Mouse (Mus musculus): Measurements from ENCODE around the gene Os9. TPM values are rescaled to one million over a fixed set of nuclear protein-coding genes. Genes with fewer than 3 reads are reported as not detected.
"Not testable (repeated sequence)": the region's sequence is repeated elsewhere in the genome, so short reads cannot be mapped to it uniquely, and the experiment has no call there.

Gene Os9
- total RNA-seq, 4 experiments from 2014 or later, result 112 to 130 (median 122) TPM

GRCm38 (mm10) chr10:127145303-127145702 lies 24.4 kb upstream of the Os9 start:
- DNase-seq (ENCODE audit: low spot score in 2 of 2), result no peak

GRCm38 (mm10) chr10:127144536-127144935 lies 23.6 kb upstream of the Os9 start:
- DNase-seq (ENCODE audit: low spot score in 2 of 2), result no peak

- no peak for DNase-seq (ENCODE audit: low spot score in 2 of 2)
Measured at GRCm38 (mm10) chr10:127143228-127143627, 22.3 kb upstream of the Os9 start.

GRCm38 (mm10) chr10:127141500-127141899 lies 20.6 kb upstream of the Os9 start:
- no peak for DNase-seq (ENCODE audit: low spot score in 2 of 2)

GRCm38 (mm10) chr10:127140971-127141370 lies 20.0 kb upstream of the Os9 start:
- no peak for DNase-seq (ENCODE audit: low spot score in 2 of 2)

GRCm38 (mm10) chr10:127138328-127139141 lies 17.6 kb upstream of the Os9 start:
- no peak for DNase-seq (ENCODE audit: low spot score in 2 of 2)

- DNase-seq (ENCODE audit: low spot score in 2 of 2), result no peak
Measured at GRCm38 (mm10) chr10:127137896-127138295, 17.0 kb upstream of the Os9 start.

- no peak for DNase-seq (ENCODE audit: low spot score in 2 of 2)
Measured at GRCm38 (mm10) chr10:127136510-127136909, 15.6 kb upstream of the Os9 start.

GRCm38 (mm10) chr10:127135118-127135836 lies 14.3 kb upstream of the Os9 start:
- DNase-seq (ENCODE audit: low spot score in 2 of 2), result no peak

- not testable (repeated sequence) for DNase-seq (ENCODE audit: low spot score in 2 of 2)
Measured at GRCm38 (mm10) chr10:127134394-127135035, 13.6 kb upstream of the Os9 start.

GRCm38 (mm10) chr10:127132469-127132868 lies 11.5 kb upstream of the Os9 start:
- DNase-seq (ENCODE audit: low spot score in 2 of 2), result no peak

- DNase-seq (ENCODE audit: low spot score in 2 of 2), result no peak
Measured at GRCm38 (mm10) chr10:127129431-127129830, 8.5 kb upstream of the Os9 start.

GRCm38 (mm10) chr10:127127711-127128279 lies 6.9 kb upstream of the Os9 start:
- DNase-seq (ENCODE audit: low spot score in 2 of 2), result no peak

- DNase-seq (ENCODE audit: low spot score in 2 of 2), result no peak
Measured at GRCm38 (mm10) chr10:127126579-127126978, 5.6 kb upstream of the Os9 start.

- DNase-seq (ENCODE audit: low spot score in 2 of 2), result no peak
Measured at GRCm38 (mm10) chr10:127125210-127126001, 4.5 kb upstream of the Os9 start.

GRCm38 (mm10) chr10:127123436-127123805 lies 2.5 kb upstream of the Os9 start:
- peak; percentile 60 for DNase-seq (ENCODE audit: low spot score in 2 of 2)

- DNase-seq (ENCODE audit: low spot score in 2 of 2), result peak; percentile 41 to 58
Measured at GRCm38 (mm10) chr10:127122784-127123435, 2.0 kb upstream of the Os9 start.

- DNase-seq (ENCODE audit: low spot score in 2 of 2), result no peak
Measured at GRCm38 (mm10) chr10:127122018-127122417, 1.1 kb upstream of the Os9 start.

- DNase-seq (ENCODE audit: low spot score in 2 of 2), result no peak
Measured at GRCm38 (mm10) chr10:127120301-127121065, 448 bp downstream of the Os9 start.

- no peak for DNase-seq (ENCODE audit: low spot score in 2 of 2)
Measured at GRCm38 (mm10) chr10:127119229-127119628, 1.7 kb downstream of the Os9 start.
